In genomic region chr9:99304296-99304695, GRCm38 (mm10) we compare ENCODE assay signal across 28 mouse cellular contexts. TPM values are rescaled to one million over a fixed set of nuclear protein-coding genes. Genes with fewer than 3 reads are reported as not detected.
DNase-seq lines count a peak whose midpoint lies in the region.
"Had no signal": no experiment of that assay in that cellular context is flagged by ENCODE, and none has a peak within 500 bp of the region (broad histone marks: within the 10 kb centered on the region; RNA-seq: fewer than 3 reads in every experiment).

No protein-coding gene starts in this region.

- no peak overlapping the region for H3K4me3 ChIP-seq in heart, embryonic 10.5 days
- H3K4me3 ChIP-seq: embryonic facial prominence, embryonic 10.5 days; embryonic facial prominence, embryonic 13.5 days; erythroblast, embryonic 14.5 days; forebrain, embryonic 13.5 days; gastrocnemius, adult 2 months; heart, embryonic 13.5 days had no signal

- DNase-seq in heart, adult 11 months = peak; percentile 76
- no peak for DNase-seq in heart, embryonic 10.5 days (ENCODE audit: low spot score)
- DNase-seq in lung, postnatal 25 days (ENCODE audit: low spot score) = peak; percentile 5
- no peak for DNase-seq in lung, postnatal 4 days
- DNase-seq in 3T3-L1 (ENCODE audit: low read depth, low spot score) = peak; percentile 37
- DNase-seq in left cerebral cortex, postnatal 25 days (ENCODE audit: low spot score in 2 of 2) = no peak
- DNase-seq: adrenal gland, adult 8-10 months; adrenal gland, postnatal 25 days; cerebellum, adult 11-12 months; cerebellum, adult 8-10 months; cerebellum, postnatal 10 days; cerebellum, postnatal 36 days; embryo, embryonic 11 days; gastrocnemius, adult 2 months; gastrocnemius, postnatal 14 days; heart, adult 18-20 months; heart, postnatal 14 days; heart, postnatal 4 days had no signal

- 75% methylated on average over 5 of the region's 5 CpGs for WGBS in heart, embryonic 10.5 days

- no peaks in the 10 kb centered on the region for H3K27me3 ChIP-seq in heart, embryonic 10.5 days (ENCODE audit: insufficient read depth, poor library complexity, severe bottlenecking)
- H3K27me3 ChIP-seq: embryonic facial prominence, embryonic 13.5 days; forebrain, embryonic 13.5 days; heart, embryonic 13.5 days had no signal

- H3K27ac ChIP-seq in heart, embryonic 10.5 days = no peak overlapping the region
- H3K27ac ChIP-seq: embryonic facial prominence, embryonic 10.5 days; embryonic facial prominence, embryonic 13.5 days; forebrain, embryonic 13.5 days; gastrocnemius, adult 2 months; heart, embryonic 13.5 days; hindbrain, embryonic 14.5 days; hindbrain, postnatal 0 days had no signal

- H3K4me1 ChIP-seq in heart, embryonic 10.5 days = no peaks in the 10 kb centered on the region
- H3K4me1 ChIP-seq: embryonic facial prominence, embryonic 10.5 days; embryonic facial prominence, embryonic 13.5 days; forebrain, embryonic 13.5 days; heart, embryonic 13.5 days had no signal

- H3K36me3 ChIP-seq in heart, embryonic 10.5 days = peaks cover 20% of the 10 kb centered on the region

- intact Hi-C loops in left cerebral cortex, postnatal 25 days (cut with DNase I) = no loop called here

- H3K9me3 ChIP-seq in heart, embryonic 10.5 days = no peaks in the 10 kb centered on the region
- H3K9me3 ChIP-seq: embryonic facial prominence, embryonic 10.5 days; embryonic facial prominence, embryonic 13.5 days; forebrain, embryonic 13.5 days; heart, embryonic 13.5 days had no signal

RNA-seq across cellular contexts. Expression of gene Esyt3, which starts 54.1 kb away (rescaled TPM):
- 0.11 and 0.23 TPM in 2 replicates for polyA plus RNA-seq in heart, embryonic 10.5 days (2016; fragmentation: Nextera tagmentation; extraction: Ambion mirVana)
- total RNA-seq in left cerebral cortex, postnatal 25 days (2021) = 1 to 10 TPM; 1.8 to 2.4 TPM
- total RNA-seq: gastrocnemius, adult 2 months; MEL had no signal
- polyA plus RNA-seq: C2C12; CD4-positive, CD25-positive, alpha-beta regulatory T cell, adult 4 months; erythroblast, embryonic 14.5 days had no signal

Comparison
In these comparisons a context has a peak if more than half of its experiments do, and no peak if none do; other contexts are left out.
1. DNase-seq: peak in heart, adult 11 months (single experiment), lung, postnatal 25 days (single experiment) and 3T3-L1 (single experiment); none in heart, embryonic 10.5 days (single experiment), lung, postnatal 4 days (0 of 2) and left cerebral cortex, postnatal 25 days (0 of 2).